Mouse (Mus musculus) megakaryocyte-erythroid progenitor cell, adult 5-6 weeks (primary cell): Measurements from ENCODE around the gene Galnt17. TPM values are rescaled to one million over a fixed set of nuclear protein-coding genes. Genes with fewer than 3 reads are reported as not detected.

Experiments used
- ATAC-seq: replicated peaks from 2 replicates; pipeline ENCODE4 v1.8.0; 2016; ENCODE audit warnings: mild to moderate bottlenecking, inconsistent platforms; ENCODE audit not compliant: severe bottlenecking, poor library complexity, low FRiP score, low TSS enrichment
- total RNA-seq, 2 experiments: library from RNA; stranded (forward) in 1 of 2; stranded (reverse) in 1 of 2; fragments of 200-1000, 215-1000 nt in 1 of 2; fragments of >200 nt in 1 of 2; fragmentation: Nextera tagmentation in 1 of 2; gene quantifications; 2 replicates each; pipeline ENCODE4 v1.2.3; 2014 to 2017

Galnt17 gene
- total RNA-seq, 2 experiments from 2014 or later, result not detected

DNA sequence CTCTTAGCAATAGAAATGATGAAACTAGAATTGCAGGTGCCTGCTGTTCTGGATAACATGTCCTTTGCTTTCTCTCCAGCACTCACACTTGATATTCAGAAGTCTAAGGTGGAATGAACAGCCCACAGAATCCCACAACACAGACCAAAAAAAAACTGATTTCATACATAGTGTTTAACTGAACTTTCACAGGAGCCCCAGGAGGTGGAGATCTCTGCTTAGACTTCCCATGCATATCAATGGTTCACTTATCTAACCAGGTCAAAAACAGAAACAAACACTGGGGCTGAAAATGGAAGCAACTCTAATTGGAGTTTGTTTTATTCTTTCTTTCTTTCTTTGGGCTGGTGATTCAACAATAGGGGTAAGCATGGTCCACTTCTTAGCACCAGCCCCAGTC is 265.2 kb downstream of the Galnt17 start:
- no peak for ATAC-seq

DNA sequence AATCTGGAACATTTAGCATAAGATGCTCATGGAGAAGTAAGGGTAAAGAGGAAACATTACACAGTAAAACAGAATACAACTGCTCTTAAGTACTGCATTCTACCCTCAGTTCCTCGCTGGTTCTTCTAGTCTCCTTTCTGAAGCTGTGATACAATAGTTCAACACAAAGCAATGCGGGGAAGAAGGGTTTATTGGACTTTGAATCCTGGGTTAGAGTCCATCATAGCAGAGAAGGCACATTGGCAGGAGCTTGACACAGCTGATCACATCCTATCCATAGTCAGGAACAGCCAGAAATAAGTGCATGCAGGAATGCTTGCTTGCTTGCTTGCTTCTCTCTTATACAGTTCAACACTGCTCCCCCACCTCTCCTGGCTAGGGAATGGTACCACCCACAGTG is 267.9 kb downstream of the Galnt17 start:
- no peak for ATAC-seq

DNA sequence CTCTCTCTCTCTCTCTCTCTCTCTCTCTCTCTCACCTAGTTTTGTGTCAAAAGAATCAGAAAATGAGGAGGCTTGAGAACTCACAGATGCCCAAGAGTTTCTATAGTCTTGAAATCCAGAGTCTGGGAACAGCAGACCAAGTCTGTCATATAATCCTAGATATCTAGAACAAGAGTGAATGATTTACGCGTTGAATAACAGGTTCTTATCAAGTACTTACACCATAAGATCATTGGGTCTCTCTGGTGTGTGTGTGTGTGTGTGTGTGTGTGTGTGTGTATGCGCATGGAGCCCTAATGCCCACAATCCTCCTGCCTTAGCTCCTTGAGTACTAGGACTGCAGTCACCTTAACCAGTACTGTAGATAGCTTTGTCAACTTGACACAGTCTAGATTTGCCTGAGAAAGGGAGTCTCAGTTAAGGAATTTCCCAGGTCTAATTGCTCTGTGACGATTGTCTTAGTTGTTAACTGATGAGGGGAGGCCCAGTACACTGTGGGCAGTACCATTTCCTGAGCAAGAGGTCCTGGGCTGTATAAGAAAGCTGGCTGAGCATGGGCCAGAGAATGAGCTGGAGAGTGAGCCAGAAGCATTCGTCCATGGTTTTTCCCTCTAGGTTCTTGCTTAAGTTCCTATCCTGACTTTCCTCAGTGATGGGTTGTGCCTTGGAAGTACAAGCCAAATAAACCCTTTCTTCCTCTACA is 268.5 kb downstream of the Galnt17 start:
- ATAC-seq, result no peak

DNA sequence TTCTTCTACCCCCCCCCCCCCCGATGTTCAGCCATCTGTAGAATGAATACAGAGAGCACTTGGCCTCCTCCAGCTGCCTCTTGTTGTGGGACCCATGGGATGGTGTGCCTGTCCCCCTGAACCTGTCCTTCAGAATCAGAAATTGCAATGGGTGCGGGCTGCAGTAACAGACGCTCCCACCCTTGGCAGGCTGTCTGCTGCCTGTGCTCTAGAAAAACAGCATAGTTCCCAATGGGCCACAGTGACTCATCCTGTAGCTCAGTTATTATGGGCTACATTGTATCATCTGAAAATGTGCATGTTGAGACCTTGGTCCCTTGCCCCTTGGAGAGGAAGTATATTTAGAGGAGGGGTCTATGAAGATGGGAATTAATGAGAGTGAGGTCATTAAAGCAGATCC is 283.8 kb downstream of the Galnt17 start:
- ATAC-seq, result no peak

DNA sequence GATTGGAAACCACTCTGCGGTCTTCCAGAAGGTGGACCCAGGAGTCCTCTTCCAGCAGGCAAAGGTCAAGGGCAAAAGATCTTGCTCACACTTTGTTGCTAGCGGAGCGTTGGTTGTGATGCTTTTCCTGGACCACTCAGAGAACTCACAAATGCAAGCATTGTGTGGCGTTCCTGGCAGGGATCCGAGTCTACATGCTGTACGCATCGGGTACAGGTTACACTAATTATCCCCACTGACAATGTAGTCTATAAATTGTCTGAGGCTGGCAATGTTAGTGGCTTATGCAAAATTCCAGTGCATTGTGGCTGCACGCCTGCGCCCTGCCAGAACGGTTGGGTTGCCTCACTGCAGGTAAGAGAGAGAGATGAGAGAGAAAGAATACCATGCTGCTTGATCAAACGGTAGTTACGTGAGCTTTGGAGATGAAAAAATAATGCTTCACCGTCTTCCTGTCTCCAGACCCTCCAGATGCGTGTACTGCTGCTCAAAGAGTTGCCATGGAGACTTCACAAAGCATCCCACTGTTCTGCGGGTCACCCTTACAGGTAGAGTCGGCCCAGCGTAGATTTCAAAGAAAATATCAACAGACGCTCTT is 285.8 kb downstream of the Galnt17 start:
- ATAC-seq, result no peak

DNA sequence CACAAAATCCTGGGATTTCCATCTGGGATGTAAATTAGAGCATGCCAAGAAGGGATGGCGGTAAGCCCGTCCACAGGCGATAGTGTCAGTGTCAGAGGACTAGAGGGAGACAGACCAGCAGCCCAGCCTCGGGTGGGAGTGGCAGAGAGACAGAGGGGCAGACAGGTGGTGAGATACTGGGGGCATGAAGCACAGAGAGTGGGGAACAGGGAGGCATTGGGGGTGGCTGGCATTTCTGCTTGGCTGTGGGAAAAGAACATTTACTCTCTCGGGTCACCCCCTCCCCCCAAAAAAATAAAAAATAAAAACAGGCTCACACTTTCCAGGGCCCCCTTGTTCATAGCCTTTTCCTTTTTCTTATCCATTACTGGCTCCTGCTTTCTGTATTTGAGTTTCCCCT is 287.4 kb downstream of the Galnt17 start:
- ATAC-seq, result no peak

DNA sequence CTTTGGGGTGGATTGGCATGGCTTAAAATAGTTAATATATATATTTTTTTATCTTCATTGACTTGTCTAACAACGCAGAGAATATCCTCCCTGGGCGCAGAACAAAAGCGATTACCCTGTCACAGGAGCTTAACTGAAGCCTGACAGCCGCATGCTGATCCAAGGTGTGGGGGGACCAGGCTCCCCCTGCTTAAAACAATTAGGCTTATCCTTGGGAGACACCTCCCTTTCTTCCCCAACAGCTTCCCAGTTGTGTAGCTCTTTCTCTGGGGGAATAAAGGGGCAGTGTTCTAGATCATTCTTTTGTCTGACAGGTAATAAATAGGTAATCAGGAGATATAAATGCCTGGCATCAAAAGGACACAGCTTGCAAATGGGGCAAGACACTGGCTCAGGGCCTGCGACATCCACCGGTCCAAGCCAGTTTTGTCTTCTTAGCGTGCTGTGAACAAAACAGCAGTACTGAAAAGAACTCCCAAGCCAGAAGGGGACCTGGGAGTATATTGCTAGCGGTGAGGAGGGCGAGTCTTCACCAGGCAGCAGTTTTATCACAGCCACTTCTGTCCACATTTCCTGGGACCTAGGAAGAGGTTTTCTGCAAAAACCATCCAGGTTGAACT is 288.8 kb downstream of the Galnt17 start:
- ATAC-seq, result no peak

DNA sequence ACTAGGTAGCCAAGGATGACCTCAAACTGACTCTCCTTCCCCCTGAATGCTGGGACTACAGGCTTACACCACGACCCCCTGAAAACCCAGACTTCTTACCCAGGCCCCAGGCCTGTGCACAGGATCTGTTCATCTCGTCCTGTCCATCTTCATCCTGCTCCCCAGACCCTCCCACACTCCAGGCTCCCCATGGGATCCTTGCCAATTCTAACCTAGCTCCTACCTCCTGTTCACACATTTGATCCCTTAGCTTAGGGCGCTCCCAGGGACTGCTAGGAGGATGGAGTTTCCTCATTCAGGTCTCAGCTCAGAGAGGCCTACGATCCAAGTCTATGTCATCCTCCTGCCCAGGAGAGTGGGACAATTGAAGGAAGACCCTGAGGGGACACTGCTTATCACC is 292.2 kb downstream of the Galnt17 start:
- ATAC-seq, result no peak

DNA sequence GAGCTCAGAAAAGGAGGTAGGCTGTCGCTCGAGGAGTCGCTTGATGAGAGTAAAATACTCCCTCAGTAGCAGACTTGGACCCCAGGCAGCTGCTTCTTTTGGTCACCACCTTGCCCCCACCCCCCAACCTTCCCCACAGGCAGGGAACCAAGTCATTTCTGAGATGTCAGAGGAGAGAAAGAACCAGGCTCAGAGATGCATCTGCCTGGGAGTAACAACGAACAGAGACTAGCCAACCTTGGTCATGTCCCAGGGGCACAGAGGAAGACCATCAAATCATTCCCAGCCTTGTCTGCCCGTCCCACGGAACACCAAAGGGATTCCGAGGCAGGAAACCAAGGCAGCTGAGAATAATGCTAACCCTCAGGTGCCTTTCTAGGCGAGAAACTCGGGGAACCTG is 293.0 kb downstream of the Galnt17 start:
- ATAC-seq, result no peak

DNA sequence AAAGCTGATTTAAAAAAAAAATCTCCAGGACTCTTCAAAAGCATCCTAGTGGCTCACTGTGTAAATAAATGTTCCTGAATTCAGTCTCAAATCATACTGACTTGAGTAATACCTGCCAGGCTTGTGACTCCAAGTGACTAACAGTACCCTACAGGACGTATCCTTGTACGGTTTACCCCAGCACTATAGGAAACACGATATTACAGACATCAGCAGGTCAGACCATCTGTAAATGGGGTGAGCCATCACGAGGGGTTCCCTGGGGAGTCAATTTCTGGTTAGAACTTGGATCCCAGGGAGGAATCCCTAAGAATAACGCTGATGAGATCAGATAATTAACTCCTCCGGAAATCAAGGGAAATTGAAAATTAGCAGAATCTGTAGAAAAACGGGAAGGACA is 294.5 kb downstream of the Galnt17 start:
- no peak for ATAC-seq

DNA sequence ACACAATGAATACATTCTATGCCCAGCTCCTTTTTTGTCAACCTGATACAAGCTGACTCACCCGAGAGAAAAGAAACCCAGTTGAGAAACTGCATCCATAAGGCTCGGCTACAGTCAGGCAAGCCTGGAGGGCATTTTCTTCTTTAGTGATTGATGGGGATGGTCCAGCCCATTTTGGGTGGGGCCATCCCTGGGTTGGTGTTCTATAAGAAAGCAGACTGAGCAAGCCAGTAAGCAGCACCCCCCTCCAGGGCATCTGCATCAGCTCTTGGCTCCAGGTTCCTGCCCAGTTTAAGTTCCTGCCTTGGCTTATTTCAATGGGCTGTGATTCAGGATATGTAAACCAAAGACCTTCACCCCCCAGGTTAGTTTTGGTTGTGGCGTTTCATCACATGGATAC is 295.2 kb downstream of the Galnt17 start:
- ATAC-seq, result no peak

DNA sequence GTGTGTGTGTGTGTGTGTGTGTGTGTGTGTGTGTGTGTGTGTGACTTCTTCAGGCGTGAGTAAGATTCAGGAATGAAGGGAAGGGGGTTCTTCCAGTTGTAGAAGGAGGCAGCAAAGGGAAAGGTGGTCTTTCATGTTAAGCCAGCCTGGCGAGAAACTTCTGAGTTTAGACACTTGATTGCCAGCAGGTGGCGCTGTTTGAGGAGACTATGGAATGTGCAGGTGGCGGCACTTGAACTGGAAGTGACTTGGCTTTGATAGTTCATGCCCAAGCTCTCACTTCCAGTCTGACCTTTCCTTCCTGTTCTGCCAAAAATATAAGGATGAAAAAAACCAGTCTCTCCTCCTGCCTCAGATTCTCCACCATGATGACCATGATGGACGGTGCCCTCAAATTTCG is 298.8 kb downstream of the Galnt17 start:
- ATAC-seq, result no peak

DNA sequence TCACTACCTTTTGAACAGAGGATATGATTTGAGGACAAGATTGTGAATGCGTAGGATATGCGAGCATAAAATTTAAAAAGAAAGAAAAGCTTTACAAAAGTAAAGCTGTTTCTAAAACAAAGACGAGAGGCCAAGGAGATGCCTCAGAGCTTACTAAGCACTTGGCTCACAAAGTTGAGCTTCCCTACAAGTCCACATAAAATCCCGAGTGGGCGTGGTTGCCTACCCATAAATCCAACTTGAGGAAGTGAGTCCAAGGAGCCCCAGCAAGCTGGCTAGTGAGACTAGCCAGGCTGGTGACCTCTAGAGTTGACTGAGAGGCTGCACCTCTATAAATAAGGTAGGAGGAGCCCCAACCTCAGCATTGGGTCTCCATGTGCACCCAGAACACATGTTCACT is 299.8 kb downstream of the Galnt17 start:
- no peak for ATAC-seq

DNA sequence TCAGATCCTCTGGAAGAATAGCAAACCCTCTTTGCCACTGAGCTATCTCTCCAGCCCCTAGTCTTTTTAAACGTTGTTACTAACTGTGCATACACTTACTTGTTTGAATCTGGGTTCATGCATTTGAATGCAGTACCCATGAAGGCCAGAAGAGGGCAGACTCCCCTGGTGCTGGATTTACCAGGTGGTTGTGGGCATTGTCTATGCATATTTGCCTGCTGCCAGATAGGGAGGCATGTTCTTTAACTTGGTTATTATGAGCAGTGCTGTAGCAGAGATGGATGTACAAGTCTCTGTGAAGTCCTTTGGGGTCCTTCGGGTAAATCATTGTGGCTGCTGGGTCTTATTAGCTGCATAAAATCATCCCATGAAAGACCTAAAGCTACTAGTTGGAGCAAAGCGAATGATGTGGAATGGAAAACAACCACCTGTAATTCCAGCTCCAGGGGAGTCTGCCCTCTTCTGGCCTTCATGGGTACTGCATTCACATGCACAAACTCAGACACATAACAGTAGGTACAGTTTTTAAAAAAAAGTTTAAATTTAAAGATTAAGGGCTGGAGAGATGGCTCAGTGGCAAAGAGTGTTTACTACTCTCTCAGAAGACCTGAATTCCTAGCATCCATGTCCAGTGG is 300.3 kb downstream of the Galnt17 start:
- peak; percentile 34; the same call in 1 of the 2 replicates for ATAC-seq

DNA sequence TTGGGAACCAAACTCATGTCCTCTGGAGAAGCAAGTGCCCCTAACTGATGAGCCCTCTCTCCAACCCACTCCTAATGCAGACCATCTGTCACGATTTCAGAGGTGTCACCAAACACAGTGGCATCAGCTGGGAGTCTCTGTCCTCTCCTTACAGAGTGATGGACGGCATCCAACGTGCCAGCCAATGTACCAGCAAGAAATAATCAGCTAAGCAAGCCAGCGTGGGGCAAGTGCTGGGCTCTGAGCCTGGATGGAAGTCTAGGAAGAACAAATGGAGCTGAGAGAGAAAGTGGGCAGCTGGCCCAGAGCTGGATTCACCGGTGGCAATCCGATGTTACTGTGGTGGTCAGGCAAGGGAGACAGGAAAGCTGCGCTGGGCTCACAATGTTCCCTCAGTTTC is 301.1 kb downstream of the Galnt17 start:
- ATAC-seq, result no peak

DNA sequence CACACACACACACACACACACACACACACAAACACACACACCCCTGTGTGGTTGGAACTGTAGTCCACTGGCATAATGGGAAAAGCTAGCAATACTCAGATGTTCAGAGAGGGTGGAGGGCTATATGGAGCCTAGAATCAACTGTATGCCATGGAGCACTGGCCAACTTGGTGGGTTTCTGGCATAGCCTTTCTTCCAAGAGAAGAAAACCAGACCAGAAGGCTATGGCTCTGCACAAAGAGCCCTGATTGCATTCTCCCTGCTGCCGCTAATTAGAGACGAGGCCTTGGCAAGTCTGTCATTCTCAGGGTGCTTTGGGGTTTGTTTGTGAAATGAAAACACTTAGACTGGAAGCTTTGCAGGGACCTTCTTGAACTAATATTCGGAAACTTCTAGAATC is 301.8 kb downstream of the Galnt17 start:
- ATAC-seq, result no peak

DNA sequence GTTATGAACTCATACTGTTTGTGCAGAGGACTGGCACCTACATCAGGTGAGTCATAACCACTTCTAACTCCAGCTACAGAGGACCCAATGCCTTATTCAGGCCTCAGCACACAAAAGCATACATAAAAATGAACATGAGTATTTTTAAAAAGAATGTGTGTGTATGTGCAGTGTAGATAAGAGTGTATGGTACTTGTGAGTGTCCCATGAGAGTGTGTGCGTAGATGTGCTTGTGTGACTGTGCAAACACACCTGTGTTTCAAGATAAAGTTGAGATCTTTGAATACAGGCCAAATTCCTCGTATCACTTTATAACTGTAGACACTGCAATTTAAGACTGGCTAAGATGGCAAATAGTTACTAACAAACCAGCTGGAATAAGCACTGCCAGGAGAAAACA is 307.7 kb downstream of the Galnt17 start:
- no peak for ATAC-seq

DNA sequence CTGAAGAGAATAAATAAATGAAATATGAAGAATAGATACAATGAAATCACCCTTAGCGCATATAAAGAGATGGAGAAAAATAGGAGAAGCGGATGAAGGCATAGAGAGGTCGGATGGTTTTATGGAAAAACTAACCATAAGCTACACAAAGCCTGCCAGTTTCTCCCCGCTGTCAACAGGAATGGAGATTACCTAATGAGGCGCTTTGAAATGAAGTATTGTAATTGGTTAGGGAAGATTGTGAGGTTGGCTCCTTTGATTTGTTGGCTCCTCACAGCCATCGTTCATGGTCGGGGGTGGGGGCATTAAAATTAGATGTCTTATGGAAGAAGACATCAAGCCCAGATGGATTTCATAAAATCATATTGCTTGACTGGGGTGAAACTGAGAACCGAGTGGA is 329.0 kb downstream of the Galnt17 start:
- ATAC-seq, result no peak

DNA sequence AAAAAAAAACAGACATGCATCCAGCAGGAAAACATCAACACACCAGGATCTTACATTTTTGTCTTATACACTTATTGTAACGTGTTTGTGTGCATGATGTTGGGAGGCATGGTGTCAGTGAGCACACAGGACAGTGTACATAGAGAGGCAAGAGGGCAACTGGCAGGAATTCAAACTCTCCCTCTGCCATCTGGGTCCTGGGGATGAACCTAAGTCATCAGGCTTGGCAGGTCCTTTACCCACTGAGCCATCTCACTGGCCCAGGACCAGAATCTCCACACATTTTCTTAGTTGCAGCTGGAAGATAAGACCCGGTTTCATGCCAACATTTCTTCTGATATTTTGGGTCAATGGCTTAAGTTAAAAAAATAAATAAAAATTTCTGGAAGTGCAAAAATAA is 329.4 kb downstream of the Galnt17 start:
- ATAC-seq, result no peak

DNA sequence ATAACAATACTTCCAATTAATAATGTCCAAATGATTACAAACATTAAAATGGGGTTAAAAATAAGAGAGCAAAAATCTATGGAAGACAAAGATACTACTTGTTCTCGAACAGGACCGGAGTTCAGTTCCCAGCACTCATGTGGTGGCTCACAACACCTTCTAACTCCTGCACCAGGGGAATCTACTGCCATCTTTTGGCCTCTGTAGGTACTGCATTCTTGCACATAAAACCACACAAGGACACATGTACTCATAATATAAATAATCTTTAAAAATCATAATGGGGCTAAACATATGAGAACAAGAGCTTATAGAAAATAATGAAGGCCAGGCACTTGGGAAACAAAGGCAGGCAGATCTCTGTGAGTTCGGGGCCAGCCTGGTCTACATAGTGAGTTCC is 330.3 kb downstream of the Galnt17 start:
- no peak for ATAC-seq

DNA sequence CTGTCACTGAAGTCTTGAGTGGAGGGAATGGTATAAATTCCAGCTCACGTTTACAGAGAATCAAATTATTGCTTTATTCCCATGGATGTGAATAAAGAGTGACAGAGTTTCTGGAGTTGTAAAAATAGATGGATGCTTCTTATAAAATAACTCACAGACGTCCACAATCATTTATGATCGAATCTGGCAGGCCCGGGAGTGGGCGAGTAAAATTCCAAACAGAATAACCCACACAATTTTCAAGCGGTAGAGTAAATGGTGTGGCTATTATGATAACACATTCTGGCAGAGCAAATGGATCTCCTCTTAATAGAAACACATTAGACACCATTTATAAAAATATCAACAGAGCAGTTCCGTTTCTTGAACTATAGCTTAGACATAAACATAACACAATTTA is 355.9 kb downstream of the Galnt17 start:
- no peak for ATAC-seq
